Mouse (Mus musculus) stomach, postnatal 0 days (tissue): ENCODE data around the gene Vapb.

Source experiments
- CTCF ChIP-seq: IDR thresholded peaks from 2 replicates; pipeline ENCODE4 v1.5.1; 2016; ENCODE audit warnings: antibody characterized with exemption, low read depth, mild to moderate bottlenecking, moderate library complexity
- EP300 ChIP-seq: optimal IDR thresholded peaks from 2 replicates; pipeline ENCODE3; 2016; ENCODE audit warnings: antibody characterized with exemption

DNA sequence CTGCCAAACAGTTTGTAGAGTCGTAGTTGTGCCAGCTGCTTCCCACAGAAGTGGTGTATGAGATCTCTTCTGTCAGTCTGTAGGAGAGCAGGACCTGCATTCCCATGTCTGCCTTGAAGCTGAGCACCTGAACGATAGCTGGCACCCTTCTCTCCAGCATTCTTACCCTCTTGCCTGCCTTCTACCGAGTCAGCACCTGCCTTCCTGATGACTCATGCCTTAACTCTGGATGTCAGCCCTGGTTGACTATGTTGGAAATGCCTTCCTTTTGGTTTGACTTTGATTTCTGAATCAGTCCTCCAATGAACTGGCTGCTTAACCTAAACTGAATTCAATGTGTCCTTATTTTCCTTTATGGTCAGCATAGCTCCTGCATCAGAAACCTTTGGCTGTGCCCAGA lies 38.5 kb upstream of the Vapb start:
- TF ChIP-seq CTCF (no peak), EP300 (no peak)
